Mouse (Mus musculus) skeletal muscle tissue, adult 2 months (tissue): ENCODE data around the gene Erv3.

Experiments
- DNase-seq: peaks from one replicate; pipeline ENCODE4 v3.0.0-alpha.2; 2012; ENCODE audit warnings: low read depth, low spot score

Erv3 gene

DNA sequence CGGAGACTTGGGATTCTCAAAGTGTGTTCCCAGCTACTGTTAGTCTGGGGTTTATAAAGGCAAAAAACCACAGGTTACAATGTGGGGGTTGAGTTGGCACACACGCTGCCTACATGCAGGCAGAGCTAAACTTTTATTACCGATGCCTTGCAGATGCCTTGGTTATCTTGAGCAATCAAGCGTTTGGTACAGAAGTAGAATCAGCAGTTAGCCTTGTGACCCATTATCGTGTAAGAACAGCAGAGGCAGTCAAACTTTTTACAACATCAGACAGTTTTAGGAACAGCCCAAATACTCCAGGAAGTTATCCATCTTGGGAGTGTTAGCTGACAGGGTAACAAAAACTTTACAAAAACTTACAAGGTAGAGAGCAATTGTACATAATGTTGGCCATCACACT is at the start of gene Erv3:
Gene Erv3, minus strand, starts transcription at position 27 of the 400 bp plus-strand sequence.
- DNase-seq, result no peak

DNA sequence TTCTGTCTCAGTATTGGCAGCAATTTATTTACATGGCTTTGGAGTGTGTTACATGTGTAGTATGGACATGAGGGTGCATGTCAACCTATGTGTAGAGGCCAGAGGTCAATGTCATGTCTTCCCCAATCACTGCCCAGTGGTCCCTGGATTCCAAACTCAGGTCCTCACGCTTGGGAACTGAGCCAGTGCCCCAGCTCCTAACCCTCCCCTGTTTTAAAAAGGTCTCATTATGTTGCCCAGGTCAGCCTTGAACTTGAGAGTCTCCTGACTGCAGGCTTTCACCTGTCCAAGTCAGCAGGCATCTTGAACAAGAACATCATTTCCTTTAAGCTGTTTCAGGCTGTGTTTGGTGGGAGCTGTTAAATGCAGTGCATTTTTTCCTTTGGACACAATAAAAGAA is 49.4 kb upstream of the Erv3 start:
- peak; percentile 15 for DNase-seq

DNA sequence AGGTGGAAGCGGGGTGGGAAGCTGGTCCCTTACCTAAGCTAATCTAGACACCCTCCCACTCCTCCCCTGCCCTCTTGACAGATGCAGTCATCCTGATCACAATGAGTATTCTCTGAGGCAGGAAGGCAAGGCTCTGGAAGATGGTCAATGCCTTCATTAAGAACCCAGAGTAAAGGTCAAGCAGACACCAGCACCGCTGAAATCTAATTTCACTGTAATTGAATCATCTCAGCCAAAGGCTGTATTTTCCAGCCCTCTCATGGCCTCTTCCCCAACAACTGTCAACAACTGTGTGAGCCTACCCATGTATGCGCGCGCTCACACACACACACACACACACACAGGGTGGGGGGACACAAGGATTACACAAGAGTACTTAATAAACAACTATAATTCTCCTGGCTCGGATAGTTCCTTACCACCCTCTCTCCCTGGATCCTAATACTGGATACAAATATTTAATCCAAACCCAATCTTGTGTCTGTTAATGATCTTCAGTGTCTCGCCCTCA is 48.9 kb upstream of the Erv3 start:
- peak; percentile 38 for DNase-seq

DNA sequence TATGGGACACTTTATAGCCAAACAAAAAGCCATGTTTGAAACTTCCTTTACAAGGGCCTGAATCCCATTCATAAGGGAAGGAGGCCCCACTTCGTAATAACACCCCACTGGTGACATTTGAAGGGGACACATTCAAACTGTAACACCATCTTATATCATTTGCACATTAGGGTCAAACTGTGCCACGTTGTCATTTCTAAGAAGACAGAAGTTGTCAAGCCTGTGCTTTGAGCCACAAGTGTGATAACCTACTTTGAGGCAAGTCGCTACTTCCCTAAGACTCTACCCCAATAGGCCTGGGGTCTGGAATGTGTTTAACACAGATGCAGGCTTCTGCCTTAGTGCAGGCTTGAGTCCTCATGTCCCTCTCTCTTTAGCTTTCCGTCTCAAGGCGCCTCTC is 47.8 kb upstream of the Erv3 start:
- no peak for DNase-seq

DNA sequence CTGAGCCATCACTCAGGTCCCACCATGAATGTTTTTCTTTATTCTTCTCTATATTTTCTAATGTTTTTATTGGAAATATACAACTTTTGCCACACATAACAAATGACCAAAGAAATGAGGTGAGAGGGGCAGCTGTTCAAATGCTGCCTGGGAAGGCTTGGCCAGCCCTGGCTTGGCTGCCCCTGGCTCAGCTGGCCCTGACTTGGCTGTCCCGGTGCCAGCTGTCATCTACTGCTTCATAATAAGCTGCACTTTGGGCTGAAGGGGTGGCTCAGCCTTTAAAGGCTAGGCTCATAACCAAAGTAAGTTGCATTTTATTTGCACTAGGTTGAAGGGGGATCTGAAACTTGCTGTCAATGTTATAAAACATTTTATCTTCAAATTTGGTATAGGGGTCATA is 47.3 kb upstream of the Erv3 start:
- peak; percentile 29 for DNase-seq

DNA sequence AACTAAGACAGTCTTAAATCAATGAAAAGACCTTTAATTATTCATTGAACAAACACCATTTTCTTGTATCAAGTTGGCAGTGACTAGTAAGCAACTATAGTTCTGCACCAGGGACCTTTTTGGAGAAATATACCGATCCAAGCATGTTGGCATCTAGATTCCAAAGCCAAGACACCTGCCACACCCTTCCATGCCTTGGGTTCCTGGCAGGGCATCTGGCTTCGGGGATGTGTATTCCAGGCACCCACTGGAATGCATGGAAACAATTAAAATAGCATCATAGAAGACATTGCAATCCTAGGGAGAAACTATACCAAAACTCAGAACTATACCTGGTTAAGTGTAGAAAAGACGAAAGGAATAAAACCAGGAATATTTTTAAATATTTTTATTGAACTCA is 46.7 kb upstream of the Erv3 start:
- no peak for DNase-seq

DNA sequence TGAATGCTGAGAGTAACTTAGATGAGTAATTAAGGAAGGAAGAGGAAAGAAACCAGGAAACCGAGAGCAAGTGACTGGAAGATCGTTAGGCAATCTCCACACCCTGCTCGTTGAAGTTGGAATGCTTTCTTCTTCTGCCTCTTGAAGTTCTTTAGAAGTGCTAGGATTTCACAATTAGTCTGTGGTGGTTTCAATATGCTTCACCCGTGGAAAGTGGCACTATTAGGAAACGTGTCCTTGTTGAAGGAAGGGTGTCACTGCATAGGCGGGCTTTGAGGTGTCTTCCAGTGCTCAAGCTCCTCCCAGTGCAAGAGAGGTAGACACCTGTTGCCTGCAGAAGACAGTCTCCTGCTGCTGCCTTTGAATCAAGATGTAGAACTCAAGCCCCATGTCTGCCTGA is 46.2 kb upstream of the Erv3 start:
- no peak for DNase-seq

DNA sequence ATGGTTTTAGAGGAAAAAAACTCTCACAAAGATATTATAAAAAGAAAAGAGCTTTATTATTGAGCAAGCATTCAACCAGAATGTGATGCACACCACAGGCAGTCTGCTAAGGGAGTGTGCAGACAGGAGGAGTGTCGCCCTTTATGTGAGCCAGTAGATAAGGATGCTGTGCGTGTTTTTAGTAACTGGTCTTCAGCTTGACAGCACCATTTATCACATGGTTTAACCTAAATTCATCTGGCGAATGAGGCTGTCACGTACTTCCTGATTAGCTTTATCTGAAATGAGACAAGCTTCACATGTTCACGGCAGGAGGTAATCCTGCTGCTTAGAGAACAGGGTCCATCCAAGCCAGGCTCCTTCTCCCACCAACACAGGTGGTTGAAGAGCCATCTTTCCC is 45.5 kb upstream of the Erv3 start:
- no peak for DNase-seq

DNA sequence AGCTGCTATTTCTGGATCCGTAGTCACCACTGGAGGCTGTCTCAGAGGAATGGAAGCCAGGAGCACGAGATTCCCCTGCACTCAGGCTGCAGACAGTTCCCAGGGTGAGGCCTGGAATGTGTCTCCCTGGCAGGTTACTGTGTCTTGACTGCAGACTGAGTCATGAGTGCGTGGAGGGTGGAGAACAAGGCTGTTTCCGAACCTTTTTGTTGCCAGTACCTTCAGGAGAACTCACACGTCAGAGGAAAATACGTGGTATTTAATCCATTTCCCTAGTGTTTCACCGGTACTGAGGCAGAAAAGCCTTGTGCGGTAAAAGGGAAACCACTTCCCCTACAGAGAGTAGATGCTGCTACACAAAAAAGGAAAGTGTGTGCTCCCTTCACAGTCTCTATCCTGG is 43.3 kb upstream of the Erv3 start:
- DNase-seq, result peak; percentile 81

DNA sequence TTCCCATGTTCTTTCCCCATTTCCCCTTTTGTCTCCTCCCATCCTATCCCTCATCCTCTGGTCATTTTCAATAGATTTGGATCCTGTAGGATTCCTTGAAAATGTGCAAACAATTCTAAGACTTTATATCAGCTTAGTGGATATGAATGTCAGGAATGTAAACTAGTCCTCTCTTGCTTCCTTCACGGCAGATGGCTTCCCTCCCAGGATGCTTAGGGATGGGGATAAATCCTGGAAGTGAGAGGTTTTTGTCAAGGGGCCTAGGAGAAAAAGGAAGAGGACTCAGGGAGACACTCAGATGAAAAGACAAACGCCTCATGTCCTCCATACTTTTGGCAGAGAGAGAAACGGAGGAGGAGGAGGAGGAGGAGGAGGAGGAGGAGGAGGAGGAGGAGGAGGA is 42.9 kb upstream of the Erv3 start:
- no peak for DNase-seq

DNA sequence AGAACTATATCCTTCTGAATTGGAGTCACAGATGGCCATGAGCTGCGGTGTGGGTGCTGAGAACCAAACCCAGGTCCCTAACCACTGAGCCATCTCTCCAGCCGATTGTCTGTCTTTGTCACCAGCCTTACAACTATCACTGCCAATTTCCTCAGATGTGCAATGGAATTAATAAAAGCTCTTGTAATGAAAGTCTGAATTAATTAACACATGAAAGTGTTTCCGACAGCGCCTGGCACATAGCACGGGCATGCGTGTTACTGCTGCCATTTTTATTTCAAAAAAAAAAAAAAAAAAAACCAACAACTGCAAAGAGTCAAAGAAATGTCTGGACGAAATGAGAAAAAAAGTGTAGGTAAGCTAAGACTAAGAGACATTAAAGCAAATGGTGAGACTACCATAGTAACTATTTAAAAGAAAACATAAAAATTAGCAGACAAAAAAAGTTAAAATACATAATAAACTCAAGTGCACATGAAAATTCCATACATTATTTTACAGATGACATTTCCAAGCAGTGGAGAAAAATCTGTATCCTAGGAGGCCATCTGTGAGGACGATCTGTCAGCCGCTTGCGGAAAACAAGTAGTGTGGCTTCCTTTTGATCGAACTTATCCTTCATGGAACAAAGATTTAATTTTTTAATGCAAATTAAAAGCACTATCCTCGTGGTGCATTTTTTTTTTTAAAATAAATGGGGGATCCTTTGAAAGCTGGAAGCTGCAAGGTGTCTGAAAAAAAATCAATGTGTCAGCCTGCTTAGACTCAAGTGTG is 38.0 kb upstream of the Erv3 start:
- no peak for DNase-seq

DNA sequence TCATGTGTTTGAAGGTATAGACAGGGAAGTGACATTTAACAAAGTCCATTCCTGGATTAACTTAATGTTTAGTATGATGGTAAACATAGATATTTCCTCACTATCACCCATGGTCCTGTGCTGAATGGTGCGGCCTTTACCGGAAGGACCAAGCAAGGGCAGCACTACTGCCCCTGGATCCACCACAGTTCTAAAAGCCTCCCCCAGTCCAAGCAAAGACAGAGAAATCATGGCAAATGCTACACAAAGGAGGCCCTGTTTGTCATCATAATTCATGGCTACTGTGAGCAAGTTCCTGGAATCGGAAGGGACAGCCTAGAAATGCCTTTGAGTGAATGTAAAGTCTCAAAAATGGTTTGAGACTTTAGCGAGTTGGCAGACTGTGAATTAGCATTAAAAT is 36.5 kb upstream of the Erv3 start:
- DNase-seq, result no peak

DNA sequence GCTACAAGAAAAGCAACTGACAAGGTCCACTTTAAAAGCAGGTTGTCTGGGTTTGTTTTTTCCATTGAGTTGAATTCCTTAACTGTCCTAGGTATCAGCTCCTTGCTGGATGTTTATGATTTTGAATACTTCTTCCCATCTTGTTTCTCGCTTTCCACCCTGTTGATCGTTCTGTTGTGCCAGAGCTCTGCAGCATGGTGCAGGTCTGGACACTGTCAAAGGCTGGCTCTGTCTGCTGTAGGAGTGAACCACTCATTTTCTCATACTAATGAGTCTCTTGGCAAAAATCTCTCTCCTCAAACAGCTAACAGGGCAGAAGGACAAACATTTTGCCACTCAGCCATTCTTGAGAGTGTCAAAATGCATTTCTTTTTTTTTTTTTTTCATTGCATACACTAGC is 35.6 kb upstream of the Erv3 start:
- no peak for DNase-seq

DNA sequence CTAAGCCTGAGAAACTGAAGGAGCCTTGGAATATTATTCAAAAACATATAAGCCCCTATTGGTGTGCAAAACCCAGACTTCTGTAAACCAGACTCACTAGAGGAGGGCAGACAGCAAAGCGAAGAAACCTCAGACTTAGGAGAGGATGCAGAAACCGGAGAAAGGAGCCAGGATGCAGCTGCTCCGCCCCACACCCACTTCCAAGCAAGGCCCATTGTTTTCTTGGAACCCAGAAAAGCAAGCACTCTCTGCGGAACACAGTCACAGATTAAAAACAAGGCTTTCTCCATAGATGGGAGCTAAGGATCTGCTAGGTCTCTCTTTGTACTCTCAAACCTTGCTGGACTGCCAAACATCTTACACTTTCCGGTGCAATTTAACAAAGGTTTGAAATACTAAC is 33.0 kb upstream of the Erv3 start:
- DNase-seq, result no peak

DNA sequence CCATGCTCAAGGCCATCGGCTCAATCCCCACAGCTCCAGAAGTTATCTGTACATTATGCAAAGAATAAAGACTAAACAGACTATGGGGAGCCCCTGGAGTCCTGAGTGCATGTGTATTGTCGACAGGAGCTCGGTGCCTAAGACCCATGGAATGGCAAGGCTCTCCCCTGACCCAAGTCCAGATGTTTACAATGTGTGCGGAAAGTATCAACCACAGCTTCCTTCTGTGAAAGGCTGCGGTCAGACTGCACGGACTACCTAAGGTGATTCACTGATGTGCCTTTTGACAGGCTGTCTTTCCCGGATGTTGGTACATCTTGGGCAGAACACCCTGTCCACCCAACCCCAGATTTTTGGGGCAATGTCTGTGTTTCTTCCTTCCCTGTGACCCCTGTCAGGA is 28.7 kb upstream of the Erv3 start:
- no peak for DNase-seq

DNA sequence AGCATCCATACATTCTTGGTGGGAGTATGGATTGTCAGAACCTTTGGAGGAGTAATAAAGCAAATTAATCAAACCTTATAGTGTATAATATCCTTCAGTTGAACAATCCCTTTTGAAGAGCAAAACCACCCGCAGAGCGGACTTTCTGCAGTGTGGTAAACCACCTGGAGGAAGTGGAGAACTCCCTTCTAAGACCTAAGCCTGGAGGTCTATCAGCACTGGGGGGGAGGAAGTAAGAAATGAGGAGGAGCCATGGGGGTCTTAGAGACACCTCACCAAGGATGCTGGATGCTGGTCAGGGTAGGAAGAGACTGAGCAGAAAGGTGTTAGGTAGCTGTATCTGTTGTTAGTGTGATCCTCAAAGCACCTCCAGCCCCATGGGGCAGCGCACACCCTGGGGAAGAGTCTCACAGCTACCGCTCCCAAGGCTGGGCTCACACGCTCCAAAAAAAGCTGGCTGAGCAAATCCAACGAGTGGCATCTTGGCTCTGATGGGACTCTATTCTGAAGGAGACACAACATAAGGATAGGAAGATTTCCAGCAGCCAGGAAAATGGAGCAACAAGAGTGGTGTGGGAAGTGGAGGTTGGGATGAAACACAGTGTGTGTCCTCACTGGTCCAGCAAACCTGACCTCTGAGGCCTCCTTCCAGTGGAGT is 27.1 kb upstream of the Erv3 start:
- no peak for DNase-seq

DNA sequence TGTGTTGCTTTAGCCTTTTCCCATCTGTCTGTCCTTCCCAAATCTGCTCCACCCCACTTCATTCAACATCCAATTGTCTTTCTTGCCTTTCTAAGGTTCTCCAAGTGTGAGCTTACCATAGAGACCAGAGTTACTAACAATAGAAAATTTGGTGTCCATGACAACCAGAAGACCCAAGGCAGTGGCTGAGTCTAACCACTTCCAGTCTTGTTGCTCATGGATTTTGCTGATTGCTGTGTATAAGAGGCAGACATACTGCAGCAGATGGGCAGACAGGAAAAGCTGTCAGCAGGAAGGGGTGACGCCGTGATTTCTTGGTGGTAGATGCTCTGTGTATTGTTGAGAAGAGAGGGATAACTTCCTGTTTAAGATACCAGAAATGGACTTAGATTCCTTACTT is 23.6 kb upstream of the Erv3 start:
- no peak for DNase-seq

DNA sequence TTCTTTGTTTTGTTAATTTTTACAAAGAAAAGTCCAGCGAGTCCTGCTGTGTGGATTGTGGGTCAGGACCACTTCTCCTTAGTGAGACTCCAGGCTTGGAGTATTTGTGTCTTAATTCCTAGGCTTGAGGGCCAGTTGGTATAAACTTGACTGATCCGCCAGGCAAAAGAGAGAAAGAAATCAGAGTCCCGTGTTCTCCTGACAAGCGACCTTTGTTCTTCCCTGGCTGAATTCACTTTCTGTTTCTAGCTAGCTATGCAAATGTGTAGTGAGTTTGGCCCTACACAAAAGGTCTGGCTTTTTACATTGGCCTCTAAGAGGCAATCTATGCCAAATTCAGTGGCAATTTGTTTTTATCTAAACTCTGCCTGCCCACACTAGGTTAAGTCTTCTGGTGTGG is 22.2 kb upstream of the Erv3 start:
- DNase-seq, result no peak

DNA sequence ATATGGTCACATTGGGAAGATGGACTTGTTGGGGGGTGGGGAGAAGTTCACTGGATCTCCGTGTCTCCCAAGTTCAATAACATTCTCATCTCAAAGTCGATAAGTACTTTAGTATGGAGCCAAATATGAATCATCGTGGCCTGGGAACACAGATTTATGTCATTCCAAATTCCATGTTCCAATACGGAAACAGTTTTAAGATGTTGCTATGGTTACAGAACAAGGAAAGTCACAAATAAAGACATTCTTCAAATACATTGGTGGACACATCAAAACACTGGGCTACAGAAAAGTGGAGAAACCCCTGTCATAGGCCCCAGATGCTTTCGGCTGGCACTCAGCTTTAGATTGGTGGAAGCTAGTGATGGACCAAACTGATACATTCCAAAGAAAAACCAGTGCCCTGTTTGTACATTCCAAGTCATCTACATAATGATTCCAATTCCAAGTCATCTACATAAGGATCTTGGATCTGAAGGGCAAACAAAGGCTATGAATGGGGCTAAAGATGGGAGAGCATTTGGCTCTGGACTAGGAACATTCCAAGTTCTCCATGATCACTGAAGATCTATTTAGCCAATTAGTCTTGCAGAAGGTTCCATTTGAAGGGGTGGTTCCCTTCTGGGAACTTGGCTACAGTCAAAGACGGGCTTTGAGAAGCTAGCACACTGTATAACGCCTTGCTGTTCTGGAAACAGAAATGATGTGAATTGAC is 17.2 kb upstream of the Erv3 start:
- DNase-seq, result peak; percentile 42

DNA sequence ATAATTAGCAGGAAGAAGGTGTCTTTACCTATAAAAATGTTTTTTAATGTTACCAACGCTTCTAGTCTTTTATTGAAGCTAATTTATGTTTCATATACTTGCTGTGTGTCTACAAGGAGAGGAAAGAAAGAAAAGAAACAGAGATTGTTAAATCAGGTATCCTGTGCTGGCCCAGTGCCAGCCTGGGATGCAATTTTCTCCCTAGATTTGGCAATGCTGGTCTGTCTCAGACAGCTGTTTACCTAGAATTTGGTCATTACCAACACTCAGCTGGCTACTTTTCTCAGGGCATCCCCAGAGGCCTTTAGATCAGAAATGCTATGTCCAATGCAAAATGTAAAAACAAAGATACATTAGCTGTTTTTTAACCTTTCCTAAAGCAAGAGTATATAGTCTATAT is 13.8 kb upstream of the Erv3 start:
- DNase-seq, result no peak

DNA sequence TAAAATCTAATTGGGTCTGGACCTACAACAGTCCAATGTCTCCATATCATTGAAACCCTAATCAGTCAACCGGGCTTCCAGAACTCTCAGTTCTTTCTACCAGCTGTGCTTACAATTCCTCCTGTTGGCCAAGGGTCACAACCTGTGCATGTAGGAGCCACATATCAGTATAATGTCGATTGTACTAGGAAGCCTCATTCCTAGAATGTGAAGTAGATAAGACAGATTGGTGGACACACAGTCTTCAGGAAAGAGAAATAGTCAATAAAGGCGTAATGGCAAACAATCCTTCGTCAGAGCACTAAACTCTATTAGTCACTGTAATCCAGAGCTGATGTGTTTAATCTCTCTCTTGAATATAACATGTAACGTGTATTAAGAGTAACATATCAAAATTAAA is 9.4 kb upstream of the Erv3 start:
- no peak for DNase-seq

DNA sequence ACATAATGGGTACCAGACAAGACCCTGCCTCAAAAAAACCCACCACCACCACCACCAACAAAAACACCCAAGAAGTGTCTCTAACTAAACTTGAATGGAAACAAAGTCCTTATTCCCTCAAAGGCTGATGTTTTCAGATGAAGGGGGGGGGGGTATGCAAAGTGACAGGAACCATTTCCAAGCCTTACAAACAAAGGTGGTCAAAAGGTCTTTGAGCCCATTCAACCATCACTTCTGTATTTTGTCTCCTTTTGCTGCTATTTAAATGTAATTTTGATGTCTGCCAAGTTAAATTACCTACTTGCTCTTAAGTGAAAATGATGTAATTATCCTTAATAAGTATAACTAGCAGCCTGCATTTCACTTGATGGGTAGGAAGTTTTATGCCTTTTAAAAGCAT is 7.1 kb upstream of the Erv3 start:
- no peak for DNase-seq
